Mouse (Mus musculus) E14TG2a.4 (cell line): Measurements from ENCODE around the gene Tstd3.

Experiments used
- CTCF ChIP-seq: conservative IDR thresholded peaks from 2 replicates; pipeline ENCODE4 v1.5.1; 2014; ENCODE audit warnings: low read length
- NANOG ChIP-seq: IDR thresholded peaks from 2 replicates; pipeline ENCODE4 v1.6.1; 2014; ENCODE audit warnings: borderline replicate concordance, low read length, mixed read lengths

DNA sequence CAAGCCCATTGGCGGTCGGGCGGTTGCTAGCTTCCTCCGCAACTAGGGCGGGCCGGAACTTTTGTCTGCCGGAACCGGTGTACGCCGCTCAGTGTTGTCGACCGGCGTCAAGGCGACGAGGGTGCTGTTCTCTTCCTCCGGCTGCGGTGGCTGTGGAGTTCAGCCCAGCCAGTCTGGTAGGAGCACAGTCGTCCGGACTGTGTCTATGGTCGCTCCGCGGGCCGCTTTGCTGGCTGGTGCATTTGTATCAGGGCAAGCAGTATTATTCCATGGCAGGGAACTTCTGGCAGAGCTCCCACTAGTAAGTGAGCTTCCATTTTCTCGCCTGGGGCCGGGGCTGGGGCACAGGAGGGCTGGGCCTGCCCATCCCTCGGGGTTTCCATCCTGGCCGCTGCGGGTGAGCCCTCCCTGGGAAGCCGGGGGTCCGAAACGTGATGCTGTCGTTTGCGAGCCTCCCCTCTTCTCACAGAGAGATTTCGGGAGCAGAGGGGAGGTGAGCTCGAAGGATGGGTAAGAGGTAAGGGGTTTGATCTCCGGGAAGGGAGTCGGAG, 39.3 kb downstream of the Tstd3 start, which contains the start of gene Ccnc:
- TF ChIP-seq CTCF (no peak), NANOG (no peak)
